Mouse (Mus musculus): ENCODE measurements around the gene Elp5.

Elp5 gene

GRCm38 (mm10) chr11:70015677-70016076 is 33.4 kb upstream of the Elp5 start:
- DNase-seq (ENCODE audit: low spot score in 2 of 2) = no peak

GRCm38 (mm10) chr11:70014880-70015558 is 32.7 kb upstream of the Elp5 start, which contains the start of gene Acadvl:
Gene Acadvl, minus strand, starts transcription at chr11:70015411.
- DNase-seq (ENCODE audit: low spot score in 2 of 2) = peak; percentile 87 to 89

- no peak for DNase-seq (ENCODE audit: low spot score in 2 of 2)
Observed at GRCm38 (mm10) chr11:70014051-70014450, 31.7 kb upstream of the Elp5 start.

GRCm38 (mm10) chr11:70013408-70013807 is 31.1 kb upstream of the Elp5 start:
- DNase-seq (ENCODE audit: low spot score in 2 of 2) = no peak

- DNase-seq (ENCODE audit: low spot score in 2 of 2) = no peak
Observed at GRCm38 (mm10) chr11:70012931-70013330, 30.6 kb upstream of the Elp5 start.

- no peak for DNase-seq (ENCODE audit: low spot score in 2 of 2)
Observed at GRCm38 (mm10) chr11:70010961-70011360, 28.6 kb upstream of the Elp5 start.

GRCm38 (mm10) chr11:70010548-70010947 is 28.2 kb upstream of the Elp5 start:
- DNase-seq (ENCODE audit: low spot score in 2 of 2) = no peak

- DNase-seq (ENCODE audit: low spot score in 2 of 2) = no peak
Observed at GRCm38 (mm10) chr11:70010033-70010432, 27.7 kb upstream of the Elp5 start.

GRCm38 (mm10) chr11:70005521-70005920 is 23.2 kb upstream of the Elp5 start:
- DNase-seq (ENCODE audit: low spot score in 2 of 2) = no peak

GRCm38 (mm10) chr11:70002471-70002870 is 20.2 kb upstream of the Elp5 start:
- no peak for DNase-seq (ENCODE audit: low spot score in 2 of 2)

GRCm38 (mm10) chr11:70001865-70002264 is 19.5 kb upstream of the Elp5 start:
- no peak for DNase-seq (ENCODE audit: low spot score in 2 of 2)

- DNase-seq (ENCODE audit: low spot score in 2 of 2) = no peak
Observed at GRCm38 (mm10) chr11:70001159-70001558, 18.8 kb upstream of the Elp5 start.

GRCm38 (mm10) chr11:70000396-70000898 is 18.1 kb upstream of the Elp5 start, which contains the start of gene Dvl2:
Gene Dvl2, plus strand, starts transcription at chr11:70000595.
- peak; percentile 87 to 90 for DNase-seq (ENCODE audit: low spot score in 2 of 2)

GRCm38 (mm10) chr11:69999666-70000065 is 17.3 kb upstream of the Elp5 start:
- no peak for DNase-seq (ENCODE audit: low spot score in 2 of 2)

- no peak for DNase-seq (ENCODE audit: low spot score in 2 of 2)
Observed at GRCm38 (mm10) chr11:69998567-69999491, 16.5 kb upstream of the Elp5 start.

- DNase-seq (ENCODE audit: low spot score in 2 of 2) = peak in 1 of 2 experiments; percentile 60
Observed at GRCm38 (mm10) chr11:69997070-69997509, 14.8 kb upstream of the Elp5 start.

GRCm38 (mm10) chr11:69996161-69997061 is 14.1 kb upstream of the Elp5 start:
- DNase-seq (ENCODE audit: low spot score in 2 of 2) = no peak

- peak; percentile 96 to 98 for DNase-seq (ENCODE audit: low spot score in 2 of 2)
Observed at GRCm38 (mm10) chr11:69995391-69995960, 13.2 kb upstream of the Elp5 start, which contains the start of gene Phf23. Gene Phf23, plus strand, starts transcription at chr11:69995777.

- DNase-seq (ENCODE audit: low spot score in 2 of 2) = no peak
Observed at GRCm38 (mm10) chr11:69994401-69995090, 12.2 kb upstream of the Elp5 start.

- no peak for DNase-seq (ENCODE audit: low spot score in 2 of 2)
Observed at GRCm38 (mm10) chr11:69992932-69993331, 10.6 kb upstream of the Elp5 start.
